Mouse (Mus musculus) left cerebral cortex, postnatal 36 days (tissue): ENCODE data around the gene Fancg. TPM values are rescaled to one million over a fixed set of nuclear protein-coding genes. Genes with fewer than 3 reads are reported as not detected.

Experiments used
- DNase-seq, 2 experiments: peaks; one replicate each; pipeline ENCODE4 v3.0.0; 2021 to 2022; ENCODE audit warnings: low spot score in 2 of 2, mixed read lengths in 1 of 2
- intact Hi-C: fragments of 180-260 bp; cut with DNase I; formaldehyde crosslinking; loops from one replicate; pipeline ENCODE4 v1.15.1; 2025
- total RNA-seq, 2 experiments: library from RNA; stranded (reverse); gene quantifications; 2 replicates each; pipeline ENCODE4 v1.2.3; 2021

The Fancg gene
- total RNA-seq, 2 experiments from 2014 or later = 8.5 to 12.5 TPM

- peak in 1 of 2 experiments; percentile 7 for DNase-seq
- intact Hi-C loops = no loop called here
These were observed 53.7 kb downstream of the Fancg start for GRCm38 (mm10) chr4:42956581-42956980.

GRCm38 (mm10) chr4:42955200-42955599 is 55.1 kb downstream of the Fancg start:
- intact Hi-C loops = no loop called here
- no peak for DNase-seq

- intact Hi-C loops = no loop called here
- peak; percentile 76 to 77 for DNase-seq
These were observed 56.0 kb downstream of the Fancg start for GRCm38 (mm10) chr4:42954297-42954696.

- intact Hi-C loops = no loop called here
- DNase-seq = peak; percentile 58 to 69
These were observed 56.7 kb downstream of the Fancg start for GRCm38 (mm10) chr4:42953435-42954094.

- intact Hi-C loops = no loop called here
- no peak for DNase-seq
These were observed 57.7 kb downstream of the Fancg start for GRCm38 (mm10) chr4:42952563-42952962.

Other genes starting within 250 kb of the Fancg start
- gene Ccl21a, start 236.5 kb downstream of the Fancg start, total RNA-seq = under 1 TPM in 1 of 2 experiments, not detected in 1; 0.52 TPM
- gene Fam205a1, start 156.6 kb downstream of the Fancg start, total RNA-seq = under 1 TPM; 0.20 to 0.22 TPM
- gene Gm12394, start 153.7 kb downstream of the Fancg start, total RNA-seq = 1 to 10 TPM; 2.6 TPM
- 1 to 10 TPM; 1.2 to 2.0 TPM for gene Fam205c, start 136.3 kb downstream of the Fancg start, total RNA-seq
- 100 to 1,000 TPM; 333 to 352 TPM for gene Phf24, start 93.8 kb downstream of the Fancg start, total RNA-seq
- 100 to 1,000 TPM; 197 to 202 TPM for gene Dnajb5, start 60.7 kb downstream of the Fancg start, total RNA-seq
- not detected for gene 1700022I11Rik, start 40.9 kb downstream of the Fancg start, total RNA-seq
- 100 to 1,000 TPM; 181 to 194 TPM for gene Vcp, start 10.0 kb downstream of the Fancg start, total RNA-seq
- 10 to 100 TPM; 30.4 to 37.5 TPM for gene Pigo, start 15.3 kb upstream of the Fancg start, total RNA-seq
- 100 to 1,000 TPM; 107 to 121 TPM for gene Stoml2, start 21.2 kb upstream of the Fancg start, total RNA-seq
- 10 to 100 TPM; 34.8 to 43.0 TPM for gene Fam214b, start 35.7 kb upstream of the Fancg start, total RNA-seq
- 10 to 100 TPM; 50.5 to 71.9 TPM for gene Unc13b, start 48.4 kb upstream of the Fancg start, total RNA-seq